Mouse (Mus musculus) spleen, adult 2 months (tissue): ENCODE measurements around the gene Osbpl10. TPM values are rescaled to one million over a fixed set of nuclear protein-coding genes. Genes with fewer than 3 reads are reported as not detected.

ENCODE experiments used
- DNase-seq, 2 experiments: peaks; one replicate each; pipeline versions ENCODE4 v3.0.0 to v3.0.0-alpha.2; 2012 to 2021; ENCODE audit warnings: low spot score in 2 of 2, low read depth in 1 of 2
- H3K27ac ChIP-seq: fragments of 200-500 bp; 2 replicates; pipeline ENCODE4 v1.5.1; 2012; ENCODE audit warnings: low read length, inconsistent platforms; ENCODE audit not compliant: insufficient read depth
- H3K27me3 ChIP-seq: fragments of 200-500 bp; 2 replicates; pipeline ENCODE4 v1.6.1; 2012; ENCODE audit warnings: mild to moderate bottlenecking, moderate library complexity, low read length, inconsistent platforms; ENCODE audit not compliant: control insufficient read depth, insufficient read depth
- H3K36me3 ChIP-seq: fragments of 200-500 bp; 2 replicates; pipeline ENCODE4 v1.6.1; 2012; ENCODE audit warnings: mild to moderate bottlenecking, low read length, inconsistent platforms; ENCODE audit not compliant: control insufficient read depth, insufficient read depth
- H3K4me1 ChIP-seq: fragments of 200-500 bp; 2 replicates; pipeline ENCODE4 v1.6.1; 2011; ENCODE audit warnings: inconsistent platforms; ENCODE audit not compliant: control insufficient read depth, insufficient read depth, insufficient read length
- H3K4me3 ChIP-seq: fragments of 200-500 bp; 2 replicates; pipeline ENCODE4 v1.5.1; 2011; ENCODE audit warnings: mild to moderate bottlenecking, inconsistent platforms; ENCODE audit not compliant: insufficient read depth, insufficient read length; ENCODE audit errors: extremely low read depth
- CTCF ChIP-seq: fragments of 200-500 bp; IDR thresholded peaks from 2 replicates; pipeline ENCODE4 v1.5.1; 2011; ENCODE audit warnings: mild to moderate bottlenecking, inconsistent platforms; ENCODE audit not compliant: insufficient read depth, insufficient read length, insufficient replicate concordance; ENCODE audit errors: extremely low read depth
- POLR2A ChIP-seq: fragments of 200-500 bp; IDR thresholded peaks from 2 replicates; pipeline ENCODE4 v1.6.1; 2011; ENCODE audit warnings: low read depth, low read length, inconsistent platforms
- WGBS: fragments of 180-500 bp; shearing (Covaris S2); methylation state at CpG from one replicate; pipeline ENCODE4 v1.1.7; 2018; 5-methylcytosine and 5-hydroxymethylcytosine counted together
- polyA plus RNA-seq: library from polyadenylated mRNA; depleted of rRNA; stranded (reverse); fragments of >200 nt; gene quantifications from 2 replicates; pipeline ENCODE4 v1.2.3, GENCODE M21; 2012

Osbpl10 gene
- polyA plus RNA-seq, 1 experiment: 0.54 TPM

DNA sequence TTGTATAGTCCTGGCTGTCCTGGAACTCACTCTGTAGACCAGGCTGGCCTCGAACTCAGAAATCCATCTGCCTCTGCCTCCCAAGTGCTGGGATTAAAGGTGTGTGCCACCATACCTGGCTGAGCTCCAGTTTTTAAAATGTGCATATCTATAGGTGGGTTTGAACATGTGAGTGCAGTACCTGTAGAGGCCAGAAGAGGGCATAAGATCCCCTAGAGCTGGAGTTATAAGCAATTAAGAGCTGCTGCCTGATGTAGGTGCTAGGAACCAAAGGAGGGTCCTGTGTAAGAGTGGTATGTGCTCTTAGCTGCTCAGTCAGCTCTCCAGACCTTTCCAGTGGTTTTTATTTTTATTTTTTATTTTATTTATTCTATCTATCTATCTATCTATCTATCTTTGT is 86.5 kb downstream of the Osbpl10 start:
- no peaks in the 10 kb centered on the region for H3K27me3 ChIP-seq
- no peaks in the 10 kb centered on the region for H3K4me1 ChIP-seq
- no peak overlapping the region for H3K4me3 ChIP-seq
- H3K27ac ChIP-seq: no peak overlapping the region
- 82% methylated on average over 1 of the region's 1 CpGs for WGBS
- TF ChIP-seq CTCF (no peak), POLR2A (no peak)
- no peak for DNase-seq
- H3K36me3 ChIP-seq: no peaks in the 10 kb centered on the region

GRCm38 (mm10) chr9:115067071-115067470 is 88.7 kb downstream of the Osbpl10 start:
- no peak overlapping the region for H3K27ac ChIP-seq
- WGBS: 59% methylated on average over 9 of the region's 9 CpGs

GRCm38 (mm10) chr9:115075191-115075590 is 96.8 kb downstream of the Osbpl10 start:
- TF ChIP-seq POLR2A (no peak), CTCF (no peak)
- Histone ChIP-seq H3K36me3 (no peaks in the 10 kb centered on the region), H3K4me1 (no peaks in the 10 kb centered on the region), H3K27ac (no peak overlapping the region), H3K4me3 (no peak overlapping the region), H3K27me3 (no peaks in the 10 kb centered on the region)
- no peak for DNase-seq
- 86% methylated on average over 4 of the region's 4 CpGs for WGBS

More at GRCm38 (mm10) chr9:115067071-115067470, 88.7 kb downstream of the Osbpl10 start:
- H3K36me3 ChIP-seq: no peaks in the 10 kb centered on the region
- no peak for DNase-seq
- no peaks in the 10 kb centered on the region for H3K4me1 ChIP-seq
- no peaks in the 10 kb centered on the region for H3K27me3 ChIP-seq
- no peak for TF ChIP-seq CTCF
- TF ChIP-seq POLR2A: no peak
- no peak overlapping the region for H3K4me3 ChIP-seq

DNA sequence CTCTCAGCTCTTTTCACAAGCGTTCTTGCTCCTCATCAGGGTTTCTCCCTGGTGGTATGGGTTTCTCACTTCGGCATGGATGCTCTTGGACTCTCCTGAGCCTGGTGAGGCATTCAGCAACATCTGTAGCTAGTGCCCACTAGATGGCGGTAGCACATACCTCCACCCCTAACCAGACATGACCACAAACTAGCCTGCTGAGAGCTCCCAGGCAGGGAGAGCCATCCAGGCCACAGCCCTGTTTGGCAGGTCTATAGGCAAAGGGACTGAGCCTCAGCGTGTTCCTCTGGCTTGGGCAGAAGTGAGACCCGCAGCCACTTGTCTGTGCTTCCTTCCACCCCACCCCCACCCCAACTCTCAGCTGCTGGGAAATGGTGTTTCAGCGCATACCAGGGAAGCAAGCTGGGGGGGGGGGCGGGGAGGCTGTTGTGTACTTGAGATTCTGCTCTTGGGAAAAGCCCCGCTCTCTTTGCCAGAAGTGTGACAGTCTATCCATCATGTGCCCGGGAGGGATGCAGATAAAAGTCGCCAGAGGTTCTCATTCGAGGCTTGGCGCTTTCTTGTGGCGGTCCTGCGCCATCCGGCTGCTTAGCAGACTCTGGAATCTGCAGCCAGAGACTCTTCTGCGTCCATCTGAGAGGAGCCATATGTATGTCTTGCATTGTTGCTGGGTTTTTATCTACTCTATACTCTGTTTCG is 110.1 kb downstream of the Osbpl10 start:
- Histone ChIP-seq H3K4me1 (no peaks in the 10 kb centered on the region), H3K27ac (no peak overlapping the region), H3K36me3 (no peaks in the 10 kb centered on the region), H3K27me3 (no peaks in the 10 kb centered on the region), H3K4me3 (no peak overlapping the region)
- WGBS: 59% methylated on average over 17 of the region's 17 CpGs
- peak; percentile 46 to 54 for DNase-seq
- TF ChIP-seq CTCF (peak; percentile 50; the same call in 1 of the 2 replicates), POLR2A (no peak)

DNA sequence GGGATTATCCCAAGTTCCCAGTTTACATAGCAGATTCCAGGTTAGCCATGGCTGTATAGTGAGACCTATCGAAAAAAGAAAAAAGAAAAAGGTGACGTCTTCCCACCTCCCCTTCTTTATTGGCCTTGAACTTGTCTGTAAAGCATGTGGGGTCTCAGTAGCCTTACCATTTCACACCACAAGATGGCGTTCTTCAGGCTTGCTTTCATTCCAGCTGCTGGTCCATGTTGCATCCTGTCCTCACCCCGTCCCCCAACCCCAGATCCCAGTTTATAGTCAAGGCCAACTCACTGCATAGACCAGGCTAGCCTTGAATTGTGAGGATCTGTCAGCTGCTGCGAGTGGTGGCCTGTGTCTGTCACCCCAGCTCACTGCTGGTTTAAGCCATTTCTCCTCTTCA is 111.3 kb downstream of the Osbpl10 start:
- 77% methylated on average over 5 of the region's 5 CpGs for WGBS
- Histone ChIP-seq H3K27me3 (no peaks in the 10 kb centered on the region), H3K36me3 (no peaks in the 10 kb centered on the region), H3K27ac (no peak overlapping the region), H3K4me3 (no peak overlapping the region), H3K4me1 (no peaks in the 10 kb centered on the region; the same call in 1 of the 2 replicates)
- DNase-seq: no peak
- no peak for TF ChIP-seq POLR2A
- no peak for TF ChIP-seq CTCF

- WGBS: 63% methylated on average over 10 of the region's 10 CpGs
- no peak for TF ChIP-seq POLR2A
- no peak for TF ChIP-seq CTCF
- DNase-seq: no peak
- Histone ChIP-seq H3K36me3 (no peaks in the 10 kb centered on the region), H3K4me1 (no peaks in the 10 kb centered on the region; the same call in 1 of the 2 replicates), H3K27ac (no peak overlapping the region), H3K27me3 (no peaks in the 10 kb centered on the region), H3K4me3 (no peak overlapping the region)
Measured at GRCm38 (mm10) chr9:115096481-115096880, 118.1 kb downstream of the Osbpl10 start.

GRCm38 (mm10) chr9:115097340-115097739 is 119.0 kb downstream of the Osbpl10 start:
- 88% methylated on average over 4 of the region's 4 CpGs for WGBS
- no peak overlapping the region for H3K27ac ChIP-seq
- no peaks in the 10 kb centered on the region; the same call in 1 of the 2 replicates for H3K4me1 ChIP-seq
- DNase-seq: no peak
- no peaks in the 10 kb centered on the region for H3K36me3 ChIP-seq
- no peak overlapping the region for H3K4me3 ChIP-seq
- no peak for TF ChIP-seq CTCF
- TF ChIP-seq POLR2A: no peak
- no peaks in the 10 kb centered on the region for H3K27me3 ChIP-seq
